In genomic region chr6:125600036-125600558, GRCm38 (mm10) we compare ENCODE assay signal across 8 mouse cellular contexts. TPM values are rescaled to one million over a fixed set of nuclear protein-coding genes. Genes with fewer than 3 reads are reported as not detected.
DNase-seq lines count a peak whose midpoint lies in the region; ATAC-seq and TF ChIP-seq lines count a peak whose summit lies in the region.

No protein-coding gene starts in this region.

- TF ChIP-seq POLR2A in testis, adult 2 months (IDR thresholded peaks at IDR 0.05; ENCODE audit: control insufficient read depth, low read depth, low read length): no peak

- H3K9me3 ChIP-seq in intestine, embryonic 14.5 days (ENCODE audit: control insufficient read depth, low read length): no peaks in the 10 kb centered on the region
- no peaks in the 10 kb centered on the region for H3K9me3 ChIP-seq in intestine, embryonic 15.5 days
- H3K9me3 ChIP-seq in forebrain, postnatal 0 days (ENCODE audit: low read length): no peaks in the 10 kb centered on the region

- H3K4me3 ChIP-seq in intestine, embryonic 14.5 days (ENCODE audit: low read depth, low read length): no peak overlapping the region
- H3K4me3 ChIP-seq in intestine, embryonic 15.5 days (replicated peaks): no peak overlapping the region
- no peak overlapping the region for H3K4me3 ChIP-seq in forebrain, postnatal 0 days (ENCODE audit: low read depth, low read length)
- H3K4me3 ChIP-seq in testis, adult 2 months (ENCODE audit: control insufficient read depth, low read depth, low read length): no peak overlapping the region

- H3K9ac ChIP-seq in intestine, embryonic 14.5 days (ENCODE audit: low read length): no peak overlapping the region
- no peak overlapping the region for H3K9ac ChIP-seq in intestine, embryonic 15.5 days
- no peak overlapping the region for H3K9ac ChIP-seq in forebrain, postnatal 0 days

- no peak overlapping the region for H3K27ac ChIP-seq in intestine, embryonic 14.5 days (ENCODE audit: low read depth)
- H3K27ac ChIP-seq in intestine, embryonic 15.5 days: no peak overlapping the region
- no peak overlapping the region for H3K27ac ChIP-seq in forebrain, postnatal 0 days (ENCODE audit: low read depth, low read length)
- H3K27ac ChIP-seq in testis, adult 2 months (ENCODE audit: control insufficient read depth, insufficient read depth, low read depth, low read length): no peak overlapping the region

- H3K36me3 ChIP-seq in intestine, embryonic 14.5 days (ENCODE audit: control insufficient read depth, insufficient read depth, low read length): no peaks in the 10 kb centered on the region
- no peaks in the 10 kb centered on the region for H3K36me3 ChIP-seq in intestine, embryonic 15.5 days
- no peaks in the 10 kb centered on the region for H3K36me3 ChIP-seq in forebrain, postnatal 0 days (ENCODE audit: insufficient read depth)
- H3K36me3 ChIP-seq in testis, adult 2 months (ENCODE audit: control insufficient read depth, insufficient read depth, low read length): no peaks in the 10 kb centered on the region

- peak; percentile 16; the same call in 1 of the 2 replicates for ATAC-seq in intestine, embryonic 14.5 days (replicated peaks; ENCODE audit: low FRiP score, low TSS enrichment, low read depth)
- ATAC-seq in intestine, embryonic 15.5 days: no peak
- ATAC-seq in forebrain, postnatal 0 days: peak; percentile 43

- H3K27me3 ChIP-seq in intestine, embryonic 14.5 days (replicated peaks; ENCODE audit: control insufficient read depth, insufficient read depth, low read length): no peaks in the 10 kb centered on the region
- H3K27me3 ChIP-seq in intestine, embryonic 15.5 days (replicated peaks): no peaks in the 10 kb centered on the region
- H3K27me3 ChIP-seq in forebrain, postnatal 0 days (ENCODE audit: insufficient read depth, low read length): no peaks in the 10 kb centered on the region
- no peaks in the 10 kb centered on the region for H3K27me3 ChIP-seq in testis, adult 2 months (ENCODE audit: control insufficient read depth, insufficient read depth, low read length)

- peak; percentile 98 for TF ChIP-seq CTCF in forebrain, postnatal 0 days (IDR thresholded peaks at IDR 0.05; ENCODE audit: low read depth)
- TF ChIP-seq CTCF in testis, adult 2 months (IDR thresholded peaks at IDR 0.05; ENCODE audit: control insufficient read depth, insufficient read depth, insufficient replicate concordance, low read depth, low read length): peak; percentile 84

- intact Hi-C loops in left cerebral cortex, postnatal 4 days (cut with DNase I): no loop called here

- peaks cover 3% of the 10 kb centered on the region for H3K4me1 ChIP-seq in intestine, embryonic 14.5 days (replicated peaks; ENCODE audit: control insufficient read depth, insufficient read depth, low read length)
- peaks cover 18% of the 10 kb centered on the region for H3K4me1 ChIP-seq in intestine, embryonic 15.5 days (replicated peaks)
- no peaks in the 10 kb centered on the region for H3K4me1 ChIP-seq in forebrain, postnatal 0 days (ENCODE audit: insufficient read depth)
- no peaks in the 10 kb centered on the region; the same call in 1 of the 2 replicates for H3K4me1 ChIP-seq in testis, adult 2 months (ENCODE audit: control insufficient read depth, insufficient read depth, low read length)

- 43% methylated on average over 9 of the region's 9 CpGs for WGBS in intestine, embryonic 14.5 days
- WGBS in intestine, embryonic 15.5 days: 40% methylated on average over 9 of the region's 9 CpGs
- WGBS in forebrain, postnatal 0 days: 41% methylated on average over 9 of the region's 9 CpGs

- no peak overlapping the region for H3K4me2 ChIP-seq in intestine, embryonic 14.5 days (ENCODE audit: low read length)
- H3K4me2 ChIP-seq in intestine, embryonic 15.5 days (replicated peaks): no peak overlapping the region
- no peak overlapping the region for H3K4me2 ChIP-seq in forebrain, postnatal 0 days (ENCODE audit: low read depth)

- peak; percentile 82 for DNase-seq in intestine, embryonic 14.5 days (ENCODE audit: low spot score)
- peak; percentile 44 for DNase-seq in cerebellum, adult 11-12 months
- DNase-seq in forebrain, postnatal 0 days: peak; percentile 87
- peak; percentile 44 for DNase-seq in hindlimb bud, embryonic 11.5 days (ENCODE audit: extremely low spot score, low read depth, low spot score)
- DNase-seq in left cerebral cortex, postnatal 4 days: peak; percentile 70
- peak; percentile 38 to 60 for DNase-seq in natural killer cell, adult 2 months (ENCODE audit: low spot score in 2 of 2)

RNA-seq across cellular contexts. Expression of gene Vwf, which starts 53.5 kb away (rescaled TPM):
- 10.3 and 14.1 TPM in 2 replicates for polyA plus RNA-seq in intestine, embryonic 14.5 days (2014; fragmentation: Nextera tagmentation; extraction: Ambion mirVana)
- polyA plus RNA-seq in intestine, embryonic 15.5 days (2015; fragmentation: Nextera tagmentation; extraction: Ambion mirVana): 12.0 and 12.7 TPM in 2 replicates
- 21.2 and 30.0 TPM in 2 replicates for total RNA-seq in forebrain, postnatal 0 days (2014; rRNA removed)
- 8.9 and 13.1 TPM in 2 replicates for polyA plus RNA-seq in forebrain, postnatal 0 days (2015; fragmentation: Nextera tagmentation; extraction: Ambion mirVana)
- 10 to 100 TPM; 24.1 to 28.2 TPM for total RNA-seq in left cerebral cortex, postnatal 4 days (2021)
- polyA plus RNA-seq in testis, adult 2 months (2012; rRNA removed): 15.4 and 16.5 TPM in 2 replicates
